Mouse (Mus musculus) ovary, postnatal 36 days (tissue): ENCODE measurements around the gene Gtpbp3.
A peak's percentile ranks its signal among the peaks of the same experiment; 100 is the strongest.
"Not testable (repeated sequence)": the region's sequence is repeated elsewhere in the genome, so short reads cannot be mapped to it uniquely, and the experiment has no call there.

Experiments used
- DNase-seq: peaks from one replicate; pipeline ENCODE4 v3.0.0; 2022; ENCODE audit warnings: low spot score, mixed read lengths

Gene Gtpbp3

DNA sequence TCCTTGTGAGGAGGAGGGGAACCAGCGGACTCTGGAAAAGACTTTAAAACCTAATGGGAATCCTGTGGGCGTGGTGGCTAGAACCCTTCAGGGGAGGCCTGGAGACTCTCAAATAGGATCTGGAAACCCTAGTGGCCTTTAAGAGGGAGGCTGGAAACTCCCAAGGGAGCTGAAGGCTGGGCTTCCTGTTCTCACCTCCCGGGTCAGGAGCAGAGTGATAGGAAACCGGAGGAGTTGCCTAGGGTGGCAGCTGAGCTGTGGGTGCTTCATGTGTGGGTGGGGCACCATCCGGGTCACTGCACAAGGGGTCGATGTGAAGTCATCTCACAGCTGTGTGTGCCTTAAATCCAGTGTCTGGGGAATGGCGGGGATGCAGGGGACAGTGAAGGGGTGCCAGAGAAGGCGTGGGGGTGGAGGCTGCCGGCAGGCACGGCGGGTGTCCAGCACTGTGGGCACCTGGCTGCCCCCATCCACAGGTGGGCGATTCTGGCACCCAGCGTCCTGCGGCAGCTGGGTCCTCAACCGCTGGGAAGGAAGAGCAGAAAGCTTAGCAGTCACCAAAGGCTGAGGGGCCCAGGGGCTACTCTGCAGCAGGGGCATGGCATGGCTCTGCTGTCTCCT is 10.1 kb downstream of the Gtpbp3 start:
- peak; percentile 18 for DNase-seq

DNA sequence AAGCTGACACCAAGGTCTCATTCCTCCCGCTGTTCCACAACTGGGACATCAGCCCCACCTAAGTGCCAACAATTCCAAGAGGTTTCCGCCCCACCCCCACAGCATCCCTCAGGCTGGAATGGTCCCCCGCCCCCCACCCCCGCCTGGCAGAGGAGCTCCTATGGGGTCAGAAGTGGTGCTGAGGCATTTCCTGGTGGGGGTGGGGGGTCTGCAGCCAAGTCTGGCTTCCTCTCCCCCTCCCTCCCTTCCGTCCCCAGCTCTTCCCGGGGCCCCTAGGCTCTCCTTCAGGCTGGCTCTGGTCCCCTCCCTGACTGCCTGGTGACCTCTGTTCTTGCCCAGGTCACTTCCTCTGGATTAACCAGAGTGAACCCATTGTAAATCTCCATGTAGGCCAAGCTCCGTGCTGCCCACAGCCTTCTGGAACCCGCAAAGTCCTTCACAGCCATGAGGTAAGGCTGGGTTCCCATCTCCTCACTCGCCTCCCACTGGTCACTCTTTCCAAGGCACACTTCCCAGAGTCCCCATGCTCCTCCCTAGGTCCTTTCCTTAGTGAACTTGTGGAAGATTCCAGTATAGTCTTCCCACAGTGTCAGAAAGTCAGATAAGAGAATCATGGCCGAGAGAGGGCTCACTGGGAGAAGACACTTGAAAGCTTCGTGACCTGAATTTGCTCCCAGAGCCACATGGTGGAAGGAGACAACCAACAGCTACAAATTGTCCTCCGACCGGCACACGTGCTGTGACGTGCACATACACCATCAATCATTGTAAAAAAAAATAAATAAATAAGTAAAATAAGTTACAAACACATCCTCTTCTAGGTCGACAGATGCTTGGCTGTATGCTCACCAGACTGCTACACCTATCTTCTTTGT is 11.2 kb downstream of the Gtpbp3 start:
- no peak for DNase-seq

DNA sequence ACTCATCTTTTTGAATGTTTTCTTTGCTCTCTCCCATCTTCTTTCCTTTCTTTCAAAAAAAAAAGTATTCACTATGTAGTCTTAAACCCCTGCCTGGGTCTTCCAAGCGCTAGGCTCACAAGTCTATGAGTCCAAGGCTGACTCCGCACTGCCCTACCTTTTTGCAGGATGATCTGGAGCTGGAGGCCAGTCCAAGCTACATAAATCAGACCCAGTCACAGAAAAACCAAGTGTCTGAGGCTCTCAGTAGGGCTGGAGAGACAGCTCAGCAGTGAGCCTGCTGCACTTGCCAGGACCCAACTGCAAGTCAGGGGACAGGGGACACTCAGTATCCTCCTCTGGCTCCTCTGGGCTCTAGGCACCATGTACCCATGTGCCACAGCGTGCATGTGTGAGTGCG is 16.4 kb downstream of the Gtpbp3 start:
- DNase-seq: no peak

DNA sequence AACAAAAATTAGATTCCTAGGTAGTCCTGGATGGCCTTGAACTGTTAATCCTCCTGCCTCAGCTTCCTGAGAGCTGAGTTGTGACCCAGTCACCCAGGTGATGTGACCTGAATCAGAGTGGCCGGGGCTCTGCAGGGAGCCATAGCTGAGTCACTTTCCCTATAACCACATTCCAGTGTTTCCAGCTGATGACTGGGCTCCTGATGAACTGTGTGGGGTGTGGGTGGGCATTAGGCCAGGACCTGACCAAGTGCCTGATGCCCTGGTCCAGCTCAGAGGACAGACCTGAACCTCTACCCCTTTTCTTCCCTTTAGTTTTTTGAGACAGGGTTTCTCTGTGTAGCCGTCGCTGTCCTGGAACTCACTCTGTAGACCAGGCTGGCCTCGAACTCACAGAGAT is 17.4 kb downstream of the Gtpbp3 start:
- no peak for DNase-seq

DNA sequence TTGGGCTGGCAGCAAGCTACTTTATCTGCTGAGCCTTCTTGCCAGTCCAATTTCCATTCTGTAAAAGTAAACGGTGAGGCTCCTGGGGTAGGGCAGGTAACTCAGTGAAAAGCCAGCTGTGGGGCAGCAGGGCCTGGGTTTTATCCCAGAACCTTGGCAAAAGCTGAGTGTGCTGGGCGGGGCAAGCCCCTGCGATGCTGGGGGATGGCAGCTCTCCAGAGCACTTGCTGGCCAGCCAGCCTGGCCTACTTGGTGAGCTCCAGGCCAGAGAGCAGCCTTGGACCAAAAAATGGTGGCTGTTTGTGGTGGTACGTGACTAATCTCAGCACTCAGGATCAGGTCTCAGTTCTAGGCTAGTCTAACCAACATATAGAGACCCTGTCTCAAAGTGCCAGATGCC is 18.1 kb downstream of the Gtpbp3 start:
- DNase-seq: peak; percentile 48

DNA sequence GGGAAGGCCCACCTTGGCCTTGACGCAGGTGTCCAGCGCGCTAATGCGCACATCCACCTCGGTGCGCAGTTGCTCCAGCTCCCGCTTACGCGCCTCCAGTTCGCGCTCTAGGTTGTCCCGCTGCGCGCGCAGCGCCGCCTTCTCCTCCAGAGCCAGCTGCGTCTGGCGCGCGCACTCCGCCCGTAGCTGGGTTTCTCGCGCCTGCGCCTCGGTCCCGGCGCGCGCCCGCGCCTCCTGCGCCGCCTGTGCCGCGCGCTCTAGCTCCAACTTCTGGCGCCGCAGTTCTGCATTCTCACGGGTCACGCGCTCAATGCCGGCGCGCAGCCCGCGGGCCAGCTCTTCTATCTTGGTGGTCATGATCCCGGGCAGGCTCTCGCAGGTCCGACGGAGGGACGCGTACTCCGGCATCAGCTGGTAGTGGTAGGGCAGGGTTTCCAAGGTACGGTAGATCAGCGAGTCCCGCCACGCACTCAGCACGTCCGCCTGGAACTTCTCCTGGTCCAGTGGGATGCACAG is 19.7 kb downstream of the Gtpbp3 start:
- DNase-seq: peak; percentile 82

DNA sequence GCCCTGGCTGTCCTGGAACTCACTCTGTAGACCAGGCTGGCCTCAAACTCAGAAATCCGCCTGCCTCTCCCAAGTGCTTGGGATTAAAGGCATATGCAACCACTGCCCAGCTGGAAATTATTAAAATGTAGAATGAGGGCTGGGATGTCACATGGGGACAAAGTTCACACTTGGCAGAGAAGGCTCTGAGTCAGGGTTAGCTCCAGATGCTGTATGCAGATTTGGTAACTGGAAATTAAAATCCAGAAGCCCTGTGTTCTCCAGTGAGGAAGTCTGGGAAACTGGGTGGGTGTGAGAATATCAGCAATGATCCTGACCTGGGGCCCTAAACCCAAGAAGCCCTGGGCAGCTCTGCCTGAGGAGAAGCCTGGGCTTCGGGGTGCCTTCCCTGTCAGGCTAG is 21.4 kb downstream of the Gtpbp3 start:
- no peak for DNase-seq

DNA sequence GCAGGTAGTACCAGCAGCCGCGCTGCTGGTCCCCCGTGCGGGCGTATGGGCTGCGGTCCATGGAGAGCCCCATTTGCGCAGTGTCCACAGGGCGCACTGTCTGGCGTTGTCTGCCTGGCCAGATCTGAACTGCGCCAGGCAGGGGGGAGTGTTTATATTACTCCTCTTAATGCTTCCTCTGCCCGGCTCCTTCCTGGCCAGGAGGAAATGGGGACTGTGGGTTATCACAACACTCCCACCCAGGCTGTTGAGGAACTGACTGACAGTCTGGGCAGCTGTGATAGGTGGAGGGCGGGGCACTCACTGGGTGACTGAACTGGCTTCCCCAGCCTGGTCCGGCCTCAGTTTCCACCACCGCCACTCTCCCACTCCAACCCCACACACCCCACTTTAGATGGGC is 23.7 kb downstream of the Gtpbp3 start, which contains the start of gene Plvap:
Gene Plvap (minus strand): TSS at position 109 of the 400 bp plus-strand sequence.
- no peak for DNase-seq

DNA sequence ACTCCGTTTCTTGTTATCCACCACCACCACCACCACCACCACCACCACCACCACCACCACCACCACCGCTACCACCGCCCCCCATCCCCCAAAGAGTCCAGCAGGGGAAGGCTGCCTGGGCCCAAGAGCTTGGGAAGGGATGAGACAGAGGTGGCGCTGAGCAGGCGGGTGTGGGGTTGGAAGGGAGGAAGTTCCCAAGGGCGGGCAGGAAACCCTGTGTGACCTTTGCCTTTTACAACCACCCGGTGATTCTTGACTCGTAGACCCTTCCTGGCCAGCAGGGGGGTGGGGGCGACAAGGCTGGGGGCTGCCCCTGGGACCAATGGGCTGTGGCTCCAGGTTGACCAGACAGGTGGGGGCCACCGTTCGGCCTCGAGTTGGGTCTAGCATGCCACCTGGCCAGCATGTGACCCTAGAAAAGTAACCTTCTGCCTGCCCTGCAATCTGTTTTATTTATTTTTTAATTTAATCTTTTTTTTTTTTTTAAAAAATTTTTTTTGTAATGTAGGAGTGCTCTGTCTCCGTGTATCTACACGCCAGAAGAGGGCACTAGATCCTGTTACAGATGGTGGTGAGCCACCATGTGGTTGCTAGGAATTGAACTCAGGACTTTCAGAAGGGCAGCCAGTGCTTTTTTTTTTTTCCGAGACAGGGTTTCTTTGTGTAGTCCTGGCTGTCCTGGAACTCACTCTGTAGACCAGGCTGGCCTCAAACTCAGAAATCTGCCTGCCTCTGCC is 25.3 kb downstream of the Gtpbp3 start:
- DNase-seq: no peak

DNA sequence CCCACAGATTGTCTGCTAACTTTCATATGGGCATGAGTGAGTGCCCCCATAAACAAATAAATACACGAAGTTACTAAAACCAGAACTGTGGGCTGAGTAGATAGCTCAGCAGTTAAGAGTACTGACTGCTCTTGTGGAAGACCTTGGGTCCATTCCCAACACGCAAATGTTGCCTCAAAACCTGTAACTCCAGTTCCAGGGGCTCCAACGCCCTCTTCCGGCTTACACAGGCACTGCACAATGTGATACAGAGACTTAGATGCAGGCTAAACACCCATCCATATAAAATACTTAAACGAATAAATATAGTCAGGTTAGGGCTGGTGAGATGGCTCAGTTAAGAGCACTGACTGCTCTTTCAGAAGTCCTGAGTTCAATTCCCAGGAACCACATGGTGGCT is 27.1 kb downstream of the Gtpbp3 start:
- no peak for DNase-seq

DNA sequence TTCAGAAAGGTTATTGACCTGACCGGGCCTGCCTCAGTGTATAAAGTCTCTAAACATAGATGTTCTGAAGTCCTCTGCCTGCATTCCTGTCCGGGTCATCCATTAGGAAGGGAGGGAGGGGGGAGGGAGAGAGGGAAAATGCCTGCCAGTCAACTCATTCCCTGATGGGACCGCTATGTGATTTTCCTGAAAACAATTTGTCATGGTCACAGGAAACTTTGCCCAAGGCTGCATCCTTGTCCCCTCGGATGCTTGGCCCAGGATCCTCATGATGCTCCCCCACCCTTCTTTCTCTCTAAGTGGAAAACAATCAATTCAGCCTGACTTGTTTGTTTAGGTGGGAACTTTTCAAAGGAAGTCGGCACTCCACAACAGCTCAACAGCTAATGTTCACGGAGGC is 28.9 kb downstream of the Gtpbp3 start:
- DNase-seq: no peak

DNA sequence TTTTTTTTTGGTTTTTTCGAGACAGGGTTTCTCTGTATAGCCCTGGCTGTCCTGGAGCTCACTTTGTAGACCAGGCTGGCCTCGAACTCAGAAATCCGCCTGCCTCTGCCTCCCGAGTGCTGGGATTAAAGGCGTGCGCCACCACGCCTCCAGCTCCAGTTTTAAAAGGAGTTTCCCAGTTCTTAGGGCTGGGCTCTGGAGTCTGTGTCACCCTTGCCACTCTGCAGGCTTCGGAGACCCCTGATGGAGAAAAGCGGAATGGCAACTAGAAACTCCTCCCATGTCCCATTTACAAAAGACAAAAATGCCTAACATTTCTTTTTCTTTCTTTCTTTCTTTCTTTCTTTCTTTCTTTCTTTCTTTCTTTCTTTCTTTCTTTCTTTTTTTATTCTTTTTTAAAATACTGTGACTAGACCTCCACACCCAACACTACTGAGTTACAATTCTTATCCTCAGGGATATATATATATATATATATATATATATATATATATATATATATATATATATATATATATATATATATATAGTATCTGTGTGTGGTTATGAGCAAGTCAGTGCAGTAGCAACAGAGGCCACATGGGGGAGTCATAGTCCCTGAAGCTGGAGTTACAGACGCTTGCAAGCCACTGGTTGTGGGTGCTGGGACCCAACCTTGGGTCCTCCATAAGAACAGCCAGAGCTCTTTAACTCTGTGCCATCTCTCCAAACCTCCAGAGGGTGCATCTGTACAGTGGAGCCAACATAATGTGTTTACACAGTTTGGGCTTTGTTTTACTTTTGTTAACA is 31.3 kb downstream of the Gtpbp3 start:
- not testable (repeated sequence) for DNase-seq

DNA sequence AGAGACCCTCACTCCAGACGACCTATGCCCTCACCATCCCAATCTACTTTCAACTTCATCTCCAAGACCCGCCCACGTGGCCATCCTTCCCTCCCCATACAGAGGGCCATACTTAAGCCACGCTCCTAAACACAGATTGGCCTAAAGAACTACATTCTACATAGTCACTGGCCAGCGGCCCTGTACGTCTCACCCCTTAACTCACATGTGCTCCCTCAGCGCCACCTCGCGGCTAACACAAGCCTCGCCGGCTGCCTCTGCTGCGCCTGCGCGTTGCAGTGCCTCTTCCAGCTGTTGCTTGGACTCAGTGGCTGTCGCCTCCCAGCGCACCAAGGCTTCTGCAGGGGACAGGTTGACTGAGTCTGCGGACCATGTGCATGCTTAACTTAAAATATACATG is 33.7 kb downstream of the Gtpbp3 start:
- DNase-seq: peak; percentile 96

DNA sequence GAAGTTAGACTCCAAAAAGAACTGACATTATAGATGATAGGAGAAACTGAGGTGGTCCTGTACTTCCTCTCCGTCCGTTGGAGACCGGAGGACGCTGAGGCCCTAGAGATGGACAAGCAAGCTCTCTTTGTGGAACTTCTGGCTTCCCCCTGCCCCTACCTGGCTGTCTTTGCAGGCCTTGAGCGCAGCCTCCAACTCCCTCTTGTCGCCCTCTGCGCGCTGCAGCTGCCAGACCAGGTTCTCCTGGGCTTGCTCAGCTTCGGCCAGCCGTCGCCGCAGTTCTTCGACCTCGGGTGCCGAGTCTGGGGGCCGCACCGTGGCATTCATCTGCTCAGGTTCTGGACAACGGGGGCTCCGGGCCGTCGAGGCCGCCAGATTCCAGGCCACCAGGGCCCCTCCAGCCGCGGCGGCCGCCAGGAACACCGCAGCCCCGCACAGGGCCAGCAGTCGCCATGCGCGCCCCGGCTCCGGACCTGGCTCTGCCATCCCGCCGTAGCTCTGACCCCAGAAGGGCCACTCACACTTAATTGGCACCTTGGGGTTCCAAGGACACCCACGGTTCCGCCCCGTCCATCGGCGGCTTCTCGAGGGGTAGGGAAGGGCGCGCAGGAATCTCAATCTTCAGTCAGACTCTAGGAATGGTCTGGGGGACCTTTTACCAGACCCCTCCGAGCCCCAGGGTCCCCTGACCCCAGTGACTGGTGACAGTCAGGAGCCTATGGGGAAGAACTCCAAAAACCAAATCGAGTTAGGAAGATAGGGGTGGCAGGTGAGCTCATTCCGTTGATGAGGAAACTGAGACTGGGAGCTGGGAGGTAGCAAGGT is 37.5 kb downstream of the Gtpbp3 start, which contains the start of gene Ccdc194:
Gene Ccdc194 (minus strand): TSS at position 486 of the 825 bp plus-strand sequence.
- DNase-seq: no peak

DNA sequence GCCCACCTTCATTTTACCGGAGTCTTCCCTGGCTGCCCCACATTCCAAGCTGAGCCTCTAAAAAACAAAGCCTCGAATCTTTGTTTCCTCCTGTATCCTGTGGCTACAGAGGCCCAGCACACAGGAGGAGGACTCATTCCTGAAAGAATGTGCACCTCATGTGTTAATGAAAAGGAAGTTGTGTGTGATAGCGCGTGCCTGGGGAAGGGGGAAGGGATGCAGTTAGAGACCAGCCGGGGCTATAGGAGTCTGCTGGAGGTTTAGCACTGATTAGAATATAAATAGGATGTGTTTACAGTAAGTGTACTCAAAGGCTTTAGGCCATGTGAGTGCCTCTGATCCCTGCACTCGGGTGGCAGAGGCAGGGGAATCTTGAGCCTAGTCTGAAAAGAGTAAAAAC is 38.4 kb downstream of the Gtpbp3 start:
- no peak for DNase-seq

DNA sequence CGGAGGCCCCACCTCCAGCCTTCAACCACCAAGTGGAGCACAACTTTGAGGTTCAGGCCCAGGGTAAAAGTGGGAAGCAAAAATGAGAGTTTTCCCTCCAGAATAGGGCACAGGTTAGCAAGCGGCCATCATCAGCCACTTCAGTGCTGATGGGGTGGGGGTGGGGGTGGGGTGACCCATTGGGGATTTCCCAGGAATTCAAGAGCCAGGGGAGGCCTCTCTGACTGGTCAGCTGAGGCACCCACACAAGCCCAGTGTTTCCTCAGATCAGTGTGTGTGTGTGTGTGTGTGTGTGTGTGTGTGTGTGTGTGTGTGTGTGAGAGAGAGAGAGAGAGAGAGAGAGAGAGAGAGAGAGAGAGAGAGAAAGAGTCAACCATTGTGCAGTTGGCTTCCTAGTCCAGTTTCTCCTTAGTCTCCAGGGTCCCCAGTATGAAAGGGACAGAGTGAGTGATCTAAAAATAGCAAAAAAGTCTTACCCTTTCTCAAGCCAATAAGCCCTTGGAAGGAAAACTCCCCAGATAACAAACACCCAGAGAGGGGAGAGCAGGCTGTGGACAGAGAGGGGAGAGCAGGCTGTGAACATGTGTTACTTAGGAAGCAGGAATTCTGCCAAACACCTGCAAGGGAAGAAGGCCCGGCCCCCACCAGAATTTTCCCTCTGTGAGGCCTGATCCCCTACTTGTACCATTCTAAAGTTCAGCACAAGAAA is 39.4 kb downstream of the Gtpbp3 start:
- DNase-seq: no peak

DNA sequence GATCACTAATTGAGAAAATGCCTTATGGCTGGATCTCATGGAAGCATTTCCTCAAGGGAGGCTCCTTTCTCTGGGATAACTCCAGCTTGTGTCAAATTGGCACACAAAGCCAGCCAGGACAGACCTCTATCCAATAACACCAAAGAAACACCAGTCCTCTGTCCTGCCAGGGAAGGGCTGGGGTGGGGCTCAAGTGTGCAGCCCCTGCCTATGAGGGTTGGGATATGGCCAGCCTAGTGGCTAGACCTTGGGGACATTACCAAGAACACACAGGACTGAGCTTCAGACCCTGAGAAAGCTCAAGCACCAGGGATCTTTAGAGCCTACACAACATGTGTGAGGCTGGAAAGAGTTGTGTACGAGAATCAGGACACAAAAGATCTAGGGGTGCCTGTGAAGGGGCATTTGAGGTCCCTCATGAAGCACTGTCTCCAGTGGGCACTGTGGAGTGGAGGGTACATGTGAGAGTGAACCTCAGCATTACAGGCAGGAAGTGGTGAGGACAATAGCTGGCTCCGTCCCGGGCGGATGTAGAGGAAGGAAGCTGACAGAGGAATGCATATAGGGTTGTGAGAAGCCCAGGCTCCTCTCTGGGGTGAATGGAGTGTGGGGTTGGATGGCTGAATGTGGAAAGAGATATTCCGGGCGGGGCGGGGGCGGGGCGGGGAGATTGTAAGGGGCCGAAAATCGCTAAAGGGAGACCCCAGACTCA is 40.6 kb downstream of the Gtpbp3 start:
- no peak for DNase-seq

DNA sequence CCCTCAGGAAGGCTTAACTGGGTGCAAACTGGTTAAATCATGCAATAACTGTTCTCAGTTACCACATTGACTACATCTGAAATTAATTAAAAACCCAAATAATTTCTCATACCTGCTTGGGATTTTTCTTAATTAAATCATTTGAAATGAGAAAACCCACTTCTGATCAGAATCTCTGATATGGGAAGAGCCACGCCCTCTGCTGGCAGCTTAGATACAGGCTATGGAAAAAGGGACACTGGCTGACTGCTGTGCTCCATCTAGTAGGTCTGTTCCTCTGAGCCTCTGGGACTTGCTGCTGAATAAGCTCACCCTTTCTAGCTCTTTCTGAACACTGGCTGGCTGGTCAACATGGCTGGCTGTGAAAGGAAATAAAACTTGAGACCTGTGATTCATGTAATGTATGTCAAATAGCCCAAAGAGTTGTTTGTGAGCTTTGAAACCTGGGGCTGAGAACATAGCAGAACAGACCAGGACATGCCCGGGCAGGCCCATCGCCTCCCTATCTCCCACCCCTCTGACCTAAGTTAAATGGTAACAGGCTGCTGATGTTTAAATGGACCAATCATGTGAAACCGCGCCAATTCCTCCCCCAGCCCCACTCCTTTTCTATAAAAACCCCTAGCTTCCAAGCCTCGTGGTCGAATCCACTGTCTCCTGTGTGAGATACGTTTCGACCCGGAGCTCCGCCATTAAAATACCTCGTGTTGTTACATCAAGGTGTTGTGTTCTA is 43.0 kb downstream of the Gtpbp3 start:
- DNase-seq: not testable (repeated sequence)
